Mouse (Mus musculus) liver, postnatal 0 days (tissue): ENCODE measurements at regions not wholly inside any gene's neighbourhood (a gene's known extent, or its start where the extent isn't known, plus 50 kb on each side); places are given as distances from the start of the nearest gene placed in this dataset.
A peak's percentile ranks its signal among the peaks of the same experiment; 100 is the strongest.

Source experiments
- ATAC-seq: fragments of 200-750 bp; cut with Nextera tagmentation; 2 replicates; pipeline ENCODE4 v1.8.0; 2017; ENCODE audit warnings: mild to moderate bottlenecking, moderate library complexity
- DNase-seq: peaks from one replicate; pipeline ENCODE4 v3.0.0-alpha.2; 2016
- H3K27ac ChIP-seq: fragments of 300-500 bp; sonication (generic); 2 replicates; pipeline ENCODE4 v1.5.1; 2014; ENCODE audit warnings: antibody characterized with exemption, moderate library complexity, mild to moderate bottlenecking, low read depth
- H3K27me3 ChIP-seq: fragments of 300-500 bp; sonication (generic); 2 replicates; pipeline ENCODE4 v1.6.1; 2014; ENCODE audit warnings: low read length, control low read depth, mixed read lengths; ENCODE audit not compliant: insufficient read depth
- H3K36me3 ChIP-seq: fragments of 300-500 bp; sonication (generic); replicated peaks from 2 replicates; pipeline ENCODE4 v1.6.1; 2014; ENCODE audit warnings: mild to moderate bottlenecking, control low read depth, low read length, moderate library complexity, mixed read lengths; ENCODE audit not compliant: insufficient read depth
- H3K4me1 ChIP-seq: fragments of 300-500 bp; sonication (generic); 2 replicates; pipeline ENCODE4 v1.6.1; 2014; ENCODE audit warnings: antibody characterized with exemption, mild to moderate bottlenecking, control low read depth; ENCODE audit not compliant: insufficient read depth
- H3K4me2 ChIP-seq: fragments of 300-500 bp; sonication (generic); 2 replicates; pipeline ENCODE4 v1.6.1; 2014; ENCODE audit warnings: low read depth, mild to moderate bottlenecking, low read length, moderate library complexity, mixed read lengths
- H3K4me3 ChIP-seq: fragments of 300-500 bp; sonication (generic); 2 replicates; pipeline ENCODE4 v1.5.1; 2014; ENCODE audit warnings: low read depth, low read length
- H3K9ac ChIP-seq: fragments of 300-500 bp; sonication (generic); replicated peaks from 2 replicates; pipeline ENCODE4 v1.6.1; 2014; ENCODE audit warnings: mild to moderate bottlenecking, moderate library complexity
- H3K9me3 ChIP-seq: fragments of 300-500 bp; sonication (generic); 2 replicates; pipeline ENCODE4 v1.6.1; 2016; ENCODE audit warnings: mild to moderate bottlenecking, control low read depth, low read length, mixed read lengths
- CTCF ChIP-seq: sonication (generic); IDR thresholded peaks from 2 replicates; pipeline ENCODE4 v1.5.1; 2016; ENCODE audit warnings: antibody characterized with exemption, low read depth
- EP300 ChIP-seq: IDR thresholded peaks from 2 replicates; pipeline ENCODE4 v1.6.1; 2016; ENCODE audit warnings: antibody characterized with exemption, low read depth, mild to moderate bottlenecking
- WGBS: fragments of 180-500 bp; shearing (Covaris S2); extraction: QIAGEN DNeasy Blood & Tissue Kit; methylation state at CpG from one replicate; pipeline ENCODE4 v1.1.7; 2014; ENCODE audit not compliant: insufficient replicate concordance; 5-methylcytosine and 5-hydroxymethylcytosine counted together

- WGBS = 68% methylated on average over 1 of the region's 1 CpGs
- ATAC-seq = no peak
- no peak for DNase-seq
Observed at GRCm38 (mm10) chr9:30209806-30210205, 217.1 kb upstream of the Snx19 start.

GRCm38 (mm10) chr9:30212471-30213075, 214.3 kb upstream of the Snx19 start:
- no peak for TF ChIP-seq EP300
- TF ChIP-seq CTCF = no peak
- no peak overlapping the region for H3K27ac ChIP-seq
- WGBS = 63% methylated on average over 3 of the region's 3 CpGs
- no peak overlapping the region for H3K4me2 ChIP-seq
- H3K4me3 ChIP-seq = no peak overlapping the region
- no peaks in the 10 kb centered on the region for H3K36me3 ChIP-seq
- no peaks in the 10 kb centered on the region for H3K4me1 ChIP-seq
- ATAC-seq = no peak
- H3K9ac ChIP-seq = no peak overlapping the region
- H3K27me3 ChIP-seq = no peaks in the 10 kb centered on the region
- no peak for DNase-seq
- no peaks in the 10 kb centered on the region for H3K9me3 ChIP-seq

More at GRCm38 (mm10) chr9:30209806-30210205, 217.1 kb upstream of the Snx19 start:
- Histone ChIP-seq H3K9ac (no peak overlapping the region), H3K36me3 (no peaks in the 10 kb centered on the region), H3K4me1 (no peaks in the 10 kb centered on the region), H3K4me3 (no peak overlapping the region), H3K9me3 (no peaks in the 10 kb centered on the region), H3K27ac (no peak overlapping the region), H3K4me2 (no peak overlapping the region), H3K27me3 (no peaks in the 10 kb centered on the region)
- TF ChIP-seq CTCF = no peak
- no peak for TF ChIP-seq EP300

GRCm38 (mm10) chr9:30234501-30235163, 192.3 kb upstream of the Snx19 start:
- Histone ChIP-seq H3K4me3 (no peak overlapping the region), H3K27ac (no peak overlapping the region), H3K36me3 (no peaks in the 10 kb centered on the region), H3K9me3 (no peaks in the 10 kb centered on the region), H3K9ac (no peak overlapping the region), H3K4me2 (no peak overlapping the region), H3K27me3 (no peaks in the 10 kb centered on the region), H3K4me1 (no peaks in the 10 kb centered on the region)
- WGBS = 67% methylated on average over 8 of the region's 8 CpGs
- TF ChIP-seq CTCF (no peak), EP300 (no peak)
- DNase-seq = no peak
- no peak for ATAC-seq

- ATAC-seq = no peak
- Histone ChIP-seq H3K27me3 (no peaks in the 10 kb centered on the region), H3K27ac (no peak overlapping the region), H3K36me3 (no peaks in the 10 kb centered on the region), H3K9me3 (no peaks in the 10 kb centered on the region), H3K9ac (no peak overlapping the region), H3K4me3 (no peak overlapping the region), H3K4me2 (no peak overlapping the region), H3K4me1 (no peaks in the 10 kb centered on the region)
- WGBS = 70% methylated on average over 3 of the region's 3 CpGs
- TF ChIP-seq EP300 (no peak), CTCF (no peak)
- no peak for DNase-seq
Observed at GRCm38 (mm10) chr9:30235791-30236190, 191.1 kb upstream of the Snx19 start.

- no peaks in the 10 kb centered on the region for H3K27me3 ChIP-seq
- no peaks in the 10 kb centered on the region for H3K36me3 ChIP-seq
- H3K4me2 ChIP-seq = no peak overlapping the region
- H3K9me3 ChIP-seq = no peaks in the 10 kb centered on the region
- H3K4me3 ChIP-seq = no peak overlapping the region
- TF ChIP-seq EP300 (no peak), CTCF (no peak)
- no peak overlapping the region for H3K9ac ChIP-seq
- no peaks in the 10 kb centered on the region for H3K4me1 ChIP-seq
- ATAC-seq (no peak), DNase-seq (no peak)
- 66% methylated on average over 5 of the region's 5 CpGs for WGBS
- H3K27ac ChIP-seq = no peak overlapping the region
Observed at GRCm38 (mm10) chr9:30242107-30242506, 184.8 kb upstream of the Snx19 start.

- peak; percentile 74 for TF ChIP-seq CTCF
- no peak for TF ChIP-seq EP300
- 24% methylated on average over 11 of the region's 11 CpGs for WGBS
- Histone ChIP-seq H3K4me2 (no peak overlapping the region), H3K27me3 (no peaks in the 10 kb centered on the region), H3K9ac (no peak overlapping the region), H3K9me3 (no peaks in the 10 kb centered on the region), H3K4me1 (no peaks in the 10 kb centered on the region), H3K4me3 (no peak overlapping the region), H3K36me3 (no peaks in the 10 kb centered on the region), H3K27ac (no peak overlapping the region)
- ATAC-seq = no peak
- DNase-seq = peak; percentile 37
Observed at GRCm38 (mm10) chr9:30264533-30265168, 162.3 kb upstream of the Snx19 start.
